Mouse (Mus musculus) urinary bladder, postnatal 36 days (tissue): ENCODE measurements at regions not wholly inside any gene's neighbourhood (a gene's known extent, or its start where the extent isn't known, plus 50 kb on each side); places are given as distances from the start of the nearest gene placed in this dataset.

Experiments
- DNase-seq, 2 experiments: peaks; one replicate each; pipeline ENCODE4 v3.0.0; 2022; ENCODE audit warnings: low spot score in 2 of 2, mixed read lengths in 1 of 2

DNA sequence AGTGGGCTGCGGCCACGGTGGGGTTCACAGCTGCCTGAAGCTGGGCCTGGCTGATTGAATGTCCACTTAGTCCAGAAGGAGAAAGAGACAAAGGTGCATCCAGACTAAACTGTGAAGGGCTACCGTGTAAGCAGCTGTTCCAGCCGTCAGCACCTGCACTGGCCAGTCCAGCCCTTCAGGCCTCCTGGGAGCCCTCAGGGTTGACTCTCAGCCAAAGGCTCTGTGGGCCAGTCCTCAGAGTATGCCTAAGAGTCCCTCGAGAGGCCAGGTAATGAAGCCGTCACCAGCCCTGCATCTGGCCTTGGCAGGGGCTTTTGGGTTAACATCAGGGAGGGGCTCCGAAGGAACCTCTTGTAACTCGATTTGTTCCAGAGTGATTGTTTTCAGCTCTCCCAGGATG lies 187.4 kb downstream of the Gpd2 start:
- DNase-seq, result no peak

DNA sequence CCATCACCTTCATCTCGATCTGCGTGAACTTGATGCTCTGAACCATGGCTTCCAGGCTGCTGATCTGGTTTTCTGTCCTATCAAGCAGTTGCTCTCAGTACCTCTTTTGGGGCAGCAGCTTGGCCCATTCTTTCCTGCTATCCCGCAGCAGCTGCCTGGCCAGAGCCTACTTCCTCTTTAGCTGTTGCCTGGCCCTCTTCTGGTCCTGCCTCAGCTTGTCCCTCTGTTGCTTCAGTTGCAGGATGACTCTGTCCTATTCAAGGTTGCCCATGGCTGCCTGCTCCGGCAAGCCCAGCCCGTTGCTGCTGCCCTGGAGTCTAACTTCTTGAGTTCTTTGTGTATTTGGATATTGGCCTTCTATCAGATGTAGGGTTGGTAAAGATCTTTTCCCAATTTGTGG lies 188.0 kb downstream of the Gpd2 start:
- peak in 1 of 2 experiments; percentile 1 for DNase-seq

DNA sequence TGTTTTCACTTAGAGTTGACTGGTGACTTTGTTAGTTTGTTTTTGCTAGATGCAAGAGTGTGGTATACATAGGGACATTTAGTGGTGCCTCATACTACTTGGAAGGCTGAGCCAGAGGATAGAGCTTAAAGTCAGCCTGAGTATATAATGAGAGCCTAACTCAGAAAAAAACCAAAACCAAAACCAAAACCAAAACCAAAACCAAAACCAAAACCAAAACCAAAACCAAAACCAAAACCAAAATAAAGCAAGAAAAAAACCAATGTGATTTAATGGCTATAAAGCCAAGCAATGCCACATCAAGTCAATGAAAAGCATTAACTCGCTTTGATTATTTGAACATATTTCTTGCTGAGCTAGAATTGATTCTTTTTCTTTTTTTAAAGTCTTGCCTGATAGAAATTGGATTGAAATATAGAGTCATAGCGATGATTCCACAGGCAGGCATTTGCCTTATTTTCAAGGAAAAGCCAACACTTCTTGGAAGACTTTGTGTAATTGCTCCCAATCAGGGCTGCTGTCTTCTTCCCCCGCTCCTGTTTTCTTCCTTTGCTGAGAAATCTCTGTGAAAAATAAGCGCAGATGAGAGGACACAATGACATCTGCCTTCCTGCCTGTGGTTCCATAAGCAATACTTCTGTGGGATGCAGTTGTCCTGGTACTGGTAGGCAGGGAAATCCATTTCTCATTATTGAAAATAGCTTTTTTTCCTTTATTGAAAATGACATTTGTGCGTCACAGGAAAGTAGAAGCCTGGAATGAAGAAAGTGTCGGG lies 213.7 kb downstream of the Gpd2 start:
- DNase-seq, result no peak

DNA sequence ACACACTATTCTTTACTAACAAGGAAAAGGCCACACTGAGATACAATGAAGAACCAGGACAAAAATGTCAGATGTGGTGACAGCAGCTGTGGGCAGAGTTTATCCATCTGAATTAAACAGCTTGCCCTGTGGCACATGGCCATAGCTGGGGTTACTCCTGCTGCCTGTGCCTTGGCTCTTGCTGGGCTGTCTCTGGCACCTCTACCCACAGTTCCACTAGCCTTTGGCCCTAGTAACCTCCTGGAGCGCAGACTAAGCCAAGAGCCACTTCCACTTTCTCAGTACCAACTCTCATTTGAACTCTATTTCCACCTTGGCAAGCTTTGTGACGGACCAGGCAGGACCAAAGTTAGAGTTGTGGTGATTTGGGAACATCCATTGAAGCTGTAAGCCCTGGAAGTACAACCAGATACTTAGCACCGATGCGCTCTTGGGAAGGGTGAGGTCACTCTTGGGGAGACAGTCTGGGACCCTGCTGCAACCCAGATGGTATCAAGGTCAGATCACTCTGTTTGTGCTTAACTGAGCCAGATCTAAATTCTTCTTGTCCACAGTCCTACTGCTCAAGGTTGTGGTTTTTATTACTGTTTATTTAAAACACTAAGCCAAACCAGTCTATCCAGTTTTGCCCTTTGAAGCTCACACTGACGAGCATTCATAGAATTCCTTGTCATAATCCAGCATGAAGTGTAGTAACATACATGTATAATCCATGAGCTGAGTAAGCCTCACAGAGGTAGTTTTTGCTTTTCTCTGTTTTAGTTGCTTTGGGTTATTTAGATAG lies 216.7 kb downstream of the Gpd2 start:
- DNase-seq, result peak; percentile 22 to 39

GRCm38 (mm10) chr2:57459901-57460300 lies 222.5 kb downstream of the Gpd2 start:
- no peak for DNase-seq

GRCm38 (mm10) chr2:57473873-57474272 lies 236.4 kb downstream of the Gpd2 start:
- no peak for DNase-seq

- DNase-seq, result no peak
Observed at GRCm38 (mm10) chr2:57492116-57492515, 254.7 kb downstream of the Gpd2 start.

GRCm38 (mm10) chr2:57492914-57493621 lies 255.6 kb downstream of the Gpd2 start:
- no peak for DNase-seq

GRCm38 (mm10) chr2:57496315-57496954 lies 259.0 kb downstream of the Gpd2 start:
- DNase-seq, result no peak

DNA sequence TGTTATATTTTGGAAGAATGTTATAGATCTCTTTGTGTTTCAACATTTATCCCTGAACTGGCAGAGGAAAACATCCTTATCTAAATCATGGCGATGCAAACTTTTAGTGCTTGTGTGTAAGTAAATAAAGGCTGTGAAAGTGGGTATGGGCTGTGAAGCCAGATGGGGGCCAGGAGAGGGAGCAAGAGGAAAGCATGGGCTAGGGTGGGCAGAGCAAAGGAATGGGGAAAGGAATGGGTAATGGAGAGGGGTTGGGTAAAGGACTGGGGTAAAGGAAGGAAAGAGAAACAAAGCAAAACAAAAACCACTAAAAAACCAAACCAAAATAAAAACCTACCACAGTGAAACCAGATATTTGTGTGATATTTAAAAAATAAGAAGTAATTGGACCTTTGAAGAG lies 260.5 kb downstream of the Gpd2 start:
- no peak for DNase-seq

DNA sequence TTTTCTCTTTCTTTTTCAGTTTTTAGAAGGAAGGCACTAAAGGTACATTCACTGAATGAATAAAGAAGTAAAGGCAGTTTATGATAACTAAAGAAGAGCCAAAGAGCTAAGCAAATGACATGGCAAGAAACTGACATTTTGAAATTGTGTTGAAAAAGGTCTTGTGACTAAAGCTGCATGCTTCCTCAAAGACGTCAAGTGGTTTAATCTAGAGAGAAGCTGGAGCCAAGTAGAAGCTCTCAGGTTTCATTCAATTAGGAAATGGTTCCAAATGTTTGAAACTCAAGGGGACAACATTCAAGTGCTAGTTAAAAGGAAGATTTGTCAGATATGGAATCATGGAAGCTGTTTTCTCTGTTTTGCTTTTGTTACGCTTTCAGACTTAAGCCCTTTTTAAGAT lies 267.2 kb downstream of the Gpd2 start:
- DNase-seq, result no peak

DNA sequence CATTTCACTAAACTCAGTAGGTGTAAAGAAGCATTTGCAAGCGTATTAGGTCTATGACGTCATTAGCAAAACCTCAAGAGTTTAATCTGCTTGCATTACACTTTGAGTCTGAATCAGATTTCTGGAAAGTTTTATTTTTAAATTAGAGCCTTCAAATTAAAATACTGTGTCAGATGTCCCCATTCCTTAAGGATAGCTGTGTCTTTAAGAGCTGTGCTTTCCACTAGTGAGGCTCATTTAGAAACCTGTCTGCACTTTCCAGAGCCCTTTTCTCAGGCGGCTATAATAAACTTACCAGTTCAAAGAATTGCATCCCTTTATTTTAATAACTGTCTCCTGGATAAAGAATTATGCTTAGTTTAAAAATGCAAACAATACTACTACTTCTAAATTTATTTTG lies 285.0 kb downstream of the Gpd2 start:
- no peak for DNase-seq

- no peak for DNase-seq
Observed at GRCm38 (mm10) chr2:57522983-57523382, 285.5 kb downstream of the Gpd2 start.

- DNase-seq, result no peak
Observed at GRCm38 (mm10) chr2:57527966-57528365, 290.5 kb downstream of the Gpd2 start.

DNA sequence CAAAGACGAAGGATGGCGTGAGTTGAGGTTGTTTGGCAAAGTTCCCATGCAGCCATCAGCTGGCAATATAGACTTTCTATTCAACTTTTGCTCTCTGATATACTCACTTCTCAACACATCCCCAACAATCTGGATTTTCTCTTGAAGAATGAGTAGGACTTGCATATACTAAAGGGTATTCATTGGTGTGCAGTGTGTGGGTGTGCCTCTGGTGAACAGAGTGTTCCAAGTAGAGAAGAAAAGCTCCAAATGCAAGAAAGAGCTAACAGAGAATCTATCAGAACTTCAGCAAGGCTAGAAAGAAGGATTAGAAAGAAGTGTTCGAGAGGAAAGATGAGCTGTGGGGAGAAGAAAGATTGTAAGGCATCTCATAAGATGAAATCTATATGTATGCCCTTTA lies 302.4 kb downstream of the Gpd2 start:
- DNase-seq, result no peak

DNA sequence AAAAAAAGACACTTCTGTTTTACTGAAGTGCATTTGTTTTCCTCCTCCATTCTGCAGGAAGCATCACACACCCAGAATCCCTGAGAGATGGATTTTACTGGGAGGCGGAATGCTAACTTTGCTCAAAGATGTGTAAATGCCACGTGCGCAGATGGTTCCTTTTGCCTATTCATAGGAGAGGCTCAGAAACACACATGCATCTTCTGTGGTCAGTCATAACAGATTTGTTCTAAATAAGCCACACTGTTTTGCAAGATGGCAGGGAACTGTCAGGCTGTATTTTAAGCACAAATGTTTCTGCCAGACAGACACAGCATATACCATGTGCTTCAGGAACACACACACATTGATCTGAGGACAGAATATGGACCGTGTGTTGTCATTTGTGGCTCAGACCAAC lies 327.8 kb downstream of the Gpd2 start:
- no peak for DNase-seq

DNA sequence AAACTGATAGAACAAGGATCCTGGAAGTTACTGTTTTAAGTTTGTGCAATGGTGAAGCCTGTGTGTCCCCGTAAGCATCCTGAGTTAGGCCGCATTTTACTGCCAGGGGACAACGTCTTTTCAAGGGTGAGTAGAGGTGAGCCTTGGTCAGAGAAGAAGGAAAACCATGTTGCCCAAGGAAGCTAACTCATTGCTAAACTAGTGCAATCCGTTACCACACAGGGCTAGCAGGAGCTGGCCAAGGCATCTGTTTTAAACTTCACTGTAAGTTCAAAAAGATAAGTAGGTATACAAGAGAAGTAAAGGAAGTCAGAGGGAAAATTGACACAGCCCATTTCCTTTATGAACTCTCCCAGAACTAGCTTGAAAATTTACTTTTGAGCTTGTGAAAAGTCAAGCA lies 328.7 kb downstream of the Gpd2 start:
- DNase-seq, result no peak

DNA sequence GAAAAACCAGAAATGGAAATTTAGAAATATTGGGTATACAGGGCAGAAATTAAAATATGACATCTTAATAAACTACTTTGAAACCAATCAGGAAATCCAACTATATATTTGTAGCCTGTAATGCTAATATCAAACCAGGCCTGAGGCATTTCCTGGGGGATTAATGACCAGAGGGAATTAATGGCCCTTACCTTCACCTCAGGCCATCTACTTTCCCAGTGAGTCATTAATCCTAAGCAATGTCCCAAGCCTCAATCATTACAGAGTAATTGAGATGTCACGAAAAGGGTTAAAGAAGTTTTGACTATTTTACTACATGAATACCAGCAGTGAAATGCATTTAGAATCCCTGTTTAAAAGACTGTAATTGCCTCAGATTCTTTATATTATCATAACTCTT lies 329.7 kb downstream of the Gpd2 start:
- DNase-seq, result no peak

- no peak for DNase-seq
Observed at GRCm38 (mm10) chr2:57587065-57587464, 349.6 kb downstream of the Gpd2 start.

DNA sequence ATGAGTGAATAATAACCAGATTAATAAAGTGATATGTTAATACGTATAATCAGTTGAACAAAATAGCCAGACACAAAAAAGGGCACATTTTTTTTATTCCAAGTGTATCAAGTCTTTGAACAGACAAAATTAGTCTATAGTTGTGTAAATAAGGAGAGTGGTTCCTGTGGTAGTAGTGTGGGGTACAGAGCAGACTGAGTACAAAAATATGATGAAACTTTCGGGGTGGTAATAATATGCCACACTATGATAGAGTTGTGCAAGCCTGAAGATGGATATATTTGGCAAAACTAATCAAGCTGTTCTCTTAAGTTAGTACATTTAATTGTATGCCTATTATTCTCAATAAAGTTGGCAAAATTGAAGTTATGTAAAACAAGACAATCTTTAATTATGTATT lies 356.1 kb downstream of the Gpd2 start:
- no peak for DNase-seq

- no peak for DNase-seq
Observed at GRCm38 (mm10) chr2:57597694-57598358, 360.4 kb downstream of the Gpd2 start.

- DNase-seq, result no peak
Observed at GRCm38 (mm10) chr2:57611599-57611998, 374.2 kb downstream of the Gpd2 start.
